Mouse (Mus musculus): ENCODE data around the gene Fam118a. TPM values are rescaled to one million over a fixed set of nuclear protein-coding genes. Genes with fewer than 3 reads are reported as not detected.
"Not testable (repeated sequence)": the region's sequence is repeated elsewhere in the genome, so short reads cannot be mapped to it uniquely, and the experiment has no call there.

Fam118a gene
- polyA plus RNA-seq, 1 experiment: 18.9 TPM

DNA sequence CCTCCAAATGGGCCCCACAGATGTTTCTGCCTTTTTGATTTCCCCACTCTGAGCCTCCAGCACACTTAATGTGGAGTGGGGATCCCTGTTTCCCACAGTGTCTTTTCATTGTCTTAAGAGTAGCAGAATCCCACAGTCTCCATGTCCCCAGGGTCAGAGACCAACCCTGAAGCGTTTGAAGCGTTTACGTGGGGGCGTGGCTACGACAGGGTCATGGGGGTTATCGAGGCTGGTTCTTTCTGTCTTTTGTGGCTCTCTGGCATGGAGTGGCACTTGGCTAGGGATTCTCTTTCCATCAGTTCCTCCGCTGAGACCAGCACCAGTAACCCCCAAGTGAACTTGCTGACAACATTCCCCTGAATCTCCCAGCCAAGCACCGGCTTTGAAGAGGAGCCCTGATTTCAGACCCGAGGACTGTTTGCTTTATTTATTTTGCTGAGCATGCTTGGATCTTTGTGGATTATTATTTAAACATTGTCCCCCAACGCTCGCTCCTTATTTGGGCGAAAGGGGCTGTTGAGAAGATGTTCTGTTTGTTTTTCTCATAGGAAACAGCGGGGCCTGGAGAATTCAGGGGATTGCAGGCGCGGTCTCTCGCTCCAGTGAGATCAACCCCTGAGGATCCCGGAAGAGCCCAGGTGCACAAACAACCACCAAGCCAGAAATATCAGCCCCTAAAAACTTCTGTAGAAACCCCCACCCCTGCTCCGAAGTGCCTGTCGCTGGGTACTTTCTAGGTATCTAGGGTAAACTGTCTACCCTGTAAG is 16.7 kb upstream of the Fam118a start:
- DNase-seq (ENCODE audit: extremely low spot score in 1 of 2, low spot score in 1 of 2): no peak

DNA sequence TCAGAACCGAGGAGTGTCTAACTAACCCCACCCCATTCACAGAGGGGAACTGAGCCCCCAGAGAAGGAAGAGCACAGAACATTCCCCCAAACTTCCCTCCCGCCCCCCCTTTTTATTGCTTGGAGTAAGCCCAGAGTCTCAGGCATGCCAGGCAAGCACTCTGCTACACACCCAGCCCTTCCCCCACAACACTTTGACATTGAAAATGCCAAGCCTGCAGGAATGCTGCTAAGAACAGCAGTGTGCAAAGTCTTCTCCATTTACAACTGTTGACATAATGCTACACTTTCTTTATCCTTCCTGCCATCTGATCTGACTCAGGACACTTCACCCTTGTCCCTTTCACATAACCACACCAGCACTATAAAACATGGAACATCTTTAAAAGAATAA is 16.1 kb upstream of the Fam118a start:
- no peak for DNase-seq (ENCODE audit: extremely low spot score in 1 of 2, low spot score in 1 of 2)

DNA sequence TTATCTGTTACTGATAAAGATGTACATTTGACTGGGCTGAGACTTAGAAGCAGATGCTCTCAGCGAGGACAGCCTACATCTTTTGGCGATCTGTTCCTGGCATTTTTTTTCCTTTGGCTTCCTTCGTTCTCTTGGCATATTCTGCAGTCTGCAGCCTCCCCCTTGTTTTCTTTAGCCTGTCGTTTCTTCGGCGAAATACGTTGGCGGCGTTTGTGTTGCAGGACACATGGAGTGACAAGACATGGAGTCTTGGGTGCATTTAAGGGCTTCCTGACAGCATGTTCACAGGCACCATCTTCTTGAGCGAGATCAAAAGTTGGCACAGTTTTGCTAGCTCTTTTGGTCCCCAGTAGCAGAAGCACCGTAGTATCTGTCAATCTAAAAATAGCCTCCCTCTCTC is 13.0 kb upstream of the Fam118a start:
- peak; percentile 75 to 81 for DNase-seq (ENCODE audit: extremely low spot score in 1 of 2, low spot score in 1 of 2)

DNA sequence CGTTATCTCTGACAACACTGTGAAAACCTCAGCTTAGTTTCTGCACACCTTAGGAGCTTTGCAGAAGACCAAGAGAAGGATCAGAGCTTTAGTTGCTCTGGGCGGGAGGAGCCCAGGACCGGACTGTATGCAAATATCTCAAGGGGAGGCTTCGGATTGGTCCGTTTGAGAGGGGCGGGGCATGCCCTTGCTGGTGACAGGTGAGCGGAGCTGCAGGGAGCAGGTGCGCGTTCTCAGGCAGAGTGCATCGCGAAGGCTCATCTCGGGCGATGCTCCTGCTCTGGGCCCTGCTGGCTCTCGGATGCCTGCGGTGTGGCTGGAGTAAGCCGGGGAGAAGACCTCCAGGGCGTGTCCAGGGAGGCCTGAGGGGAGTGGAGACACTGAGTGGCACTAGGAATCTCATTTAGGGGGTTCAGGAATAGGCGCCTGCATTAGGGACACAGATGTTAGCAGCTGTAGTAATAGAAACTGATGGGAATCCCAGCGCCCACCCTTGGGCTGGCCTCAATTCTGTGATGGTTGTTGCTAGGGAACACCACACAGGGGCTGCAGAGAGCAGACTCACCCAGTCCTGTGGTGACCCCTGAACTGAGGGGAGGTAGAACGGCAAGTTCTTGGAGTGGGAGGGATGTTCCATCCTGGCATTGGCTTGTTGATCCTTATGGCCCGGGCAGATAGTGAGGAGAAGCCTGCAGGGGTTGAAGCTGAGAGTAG is 11.6 kb upstream of the Fam118a start, which contains the start of gene Upk3a:
Upk3a (plus strand) TSS at position 191 of the 714 bp plus-strand sequence.
- no peak for DNase-seq (ENCODE audit: extremely low spot score in 1 of 2, low spot score in 1 of 2)

DNA sequence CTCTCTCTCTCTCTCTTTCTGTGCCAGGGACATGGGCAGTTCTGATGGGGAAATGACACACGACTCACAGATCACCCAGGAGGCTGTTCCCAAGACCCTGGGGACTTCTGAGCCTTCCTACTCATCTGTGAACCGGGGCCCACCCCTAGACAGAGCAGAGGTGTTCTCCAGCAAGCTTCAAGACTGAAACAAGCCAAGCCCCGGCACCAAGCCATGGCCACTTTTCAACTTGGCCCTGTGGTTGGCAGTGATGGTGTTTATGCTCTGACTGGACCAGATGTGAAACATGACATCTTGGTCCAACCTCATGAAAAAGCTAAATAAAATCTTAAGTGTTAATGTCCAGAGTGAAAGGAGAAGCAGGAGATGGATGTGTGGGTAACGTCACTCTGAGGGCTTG is 6.5 kb upstream of the Fam118a start:
- no peak for DNase-seq (ENCODE audit: extremely low spot score in 1 of 2, low spot score in 1 of 2)

DNA sequence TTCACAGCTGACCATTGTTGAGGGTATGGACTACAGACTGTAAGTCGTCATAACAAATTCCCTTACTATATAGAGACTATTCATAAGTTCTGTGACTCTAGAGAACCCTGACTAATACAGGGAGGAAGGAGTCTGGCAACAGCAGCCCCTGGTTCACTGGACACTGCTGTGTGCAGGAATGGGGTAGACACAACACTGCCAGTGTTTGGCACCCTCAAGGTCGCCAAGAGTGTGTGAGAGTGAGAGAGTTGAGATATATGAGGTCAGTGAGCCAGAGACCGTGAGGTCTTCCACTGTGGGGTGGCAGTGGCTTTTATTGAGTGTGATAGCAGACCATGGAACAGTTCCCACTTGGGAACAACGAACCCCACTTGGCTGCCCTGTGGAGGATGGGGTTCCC is 2.6 kb upstream of the Fam118a start:
- no peak for DNase-seq (ENCODE audit: extremely low spot score in 1 of 2, low spot score in 1 of 2)

DNA sequence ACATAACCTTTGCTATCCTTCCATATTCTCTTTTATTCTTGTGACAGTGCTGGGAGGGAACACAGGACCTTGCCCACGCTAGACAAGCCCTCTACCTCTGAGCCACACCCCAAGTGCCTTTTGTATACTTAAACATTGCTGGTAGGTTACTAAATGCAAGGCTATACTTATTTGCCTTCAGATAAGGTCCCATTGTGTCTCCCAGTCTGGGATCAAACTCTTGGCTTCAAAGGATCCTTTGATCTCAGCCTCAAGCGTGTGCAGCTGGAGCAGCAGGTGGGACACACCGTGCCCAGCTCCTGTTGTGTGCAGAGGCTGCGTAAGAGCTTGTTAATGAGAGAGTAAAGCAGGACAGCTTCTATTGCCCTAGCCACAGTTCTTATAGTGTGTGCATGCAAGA is 1.0 kb upstream of the Fam118a start:
- no peak for DNase-seq (ENCODE audit: extremely low spot score in 1 of 2, low spot score in 1 of 2)

DNA sequence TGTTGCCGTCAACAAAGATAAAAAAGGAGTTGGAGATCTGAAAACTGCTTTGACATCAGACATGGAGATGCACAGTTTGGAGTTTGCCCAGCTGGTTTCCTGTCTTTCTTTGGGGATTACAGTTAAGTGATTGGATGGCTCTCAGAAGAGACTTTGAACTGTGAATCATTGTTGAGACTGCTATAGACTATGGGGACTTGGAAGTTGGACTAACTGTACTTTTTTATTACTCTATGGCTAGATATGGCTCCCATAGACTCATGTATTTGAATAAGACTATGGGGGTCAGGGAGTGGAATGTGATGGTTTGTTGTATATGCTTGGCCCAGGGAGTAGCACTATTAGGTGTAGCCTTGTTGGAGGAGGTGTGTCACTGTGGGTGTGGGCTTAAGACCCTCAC is 1.9 kb downstream of the Fam118a start:
- not testable (repeated sequence) for DNase-seq (ENCODE audit: extremely low spot score in 1 of 2, low spot score in 1 of 2)

DNA sequence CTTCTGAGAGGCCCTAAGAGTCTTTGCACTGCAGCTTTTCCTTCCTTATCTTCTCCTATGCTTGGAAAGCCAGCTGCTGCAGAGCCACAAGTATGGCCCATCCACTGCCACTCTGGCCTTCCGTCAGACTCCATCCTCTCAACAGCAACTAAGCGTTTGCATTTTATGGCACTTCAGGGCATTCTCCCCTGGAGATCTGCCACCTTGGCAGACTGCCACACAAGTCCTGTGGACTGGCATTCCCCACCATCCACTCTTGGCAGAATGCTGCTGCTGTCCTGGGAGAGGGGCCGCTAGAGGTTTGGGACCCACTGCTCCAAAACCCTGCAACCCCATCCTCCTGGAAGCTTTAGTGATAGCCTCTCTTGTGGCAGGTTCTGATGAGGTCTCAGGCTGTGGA is 3.1 kb downstream of the Fam118a start:
- DNase-seq (ENCODE audit: extremely low spot score in 1 of 2, low spot score in 1 of 2): no peak

DNA sequence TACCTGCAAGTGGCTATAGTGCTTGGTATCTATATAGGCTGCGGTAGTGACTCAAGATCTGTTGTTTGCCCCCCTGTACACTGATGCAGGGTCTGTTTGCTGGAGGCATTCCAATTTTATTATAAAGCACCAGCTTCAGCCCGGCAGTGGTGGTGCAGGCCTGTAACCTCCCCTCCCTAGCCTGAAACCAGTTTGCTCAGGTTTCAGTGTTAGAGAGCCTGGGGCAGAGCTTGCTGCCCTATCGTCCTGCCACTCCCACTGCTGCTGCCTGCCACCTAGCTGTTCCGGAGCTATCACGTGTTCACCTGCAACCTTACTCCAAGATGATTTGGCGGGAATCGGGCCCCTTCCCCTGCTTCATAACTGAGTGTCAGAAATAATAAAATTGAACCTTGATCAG is 5.2 kb downstream of the Fam118a start:
- DNase-seq (ENCODE audit: extremely low spot score in 1 of 2, low spot score in 1 of 2): not testable (repeated sequence)

DNA sequence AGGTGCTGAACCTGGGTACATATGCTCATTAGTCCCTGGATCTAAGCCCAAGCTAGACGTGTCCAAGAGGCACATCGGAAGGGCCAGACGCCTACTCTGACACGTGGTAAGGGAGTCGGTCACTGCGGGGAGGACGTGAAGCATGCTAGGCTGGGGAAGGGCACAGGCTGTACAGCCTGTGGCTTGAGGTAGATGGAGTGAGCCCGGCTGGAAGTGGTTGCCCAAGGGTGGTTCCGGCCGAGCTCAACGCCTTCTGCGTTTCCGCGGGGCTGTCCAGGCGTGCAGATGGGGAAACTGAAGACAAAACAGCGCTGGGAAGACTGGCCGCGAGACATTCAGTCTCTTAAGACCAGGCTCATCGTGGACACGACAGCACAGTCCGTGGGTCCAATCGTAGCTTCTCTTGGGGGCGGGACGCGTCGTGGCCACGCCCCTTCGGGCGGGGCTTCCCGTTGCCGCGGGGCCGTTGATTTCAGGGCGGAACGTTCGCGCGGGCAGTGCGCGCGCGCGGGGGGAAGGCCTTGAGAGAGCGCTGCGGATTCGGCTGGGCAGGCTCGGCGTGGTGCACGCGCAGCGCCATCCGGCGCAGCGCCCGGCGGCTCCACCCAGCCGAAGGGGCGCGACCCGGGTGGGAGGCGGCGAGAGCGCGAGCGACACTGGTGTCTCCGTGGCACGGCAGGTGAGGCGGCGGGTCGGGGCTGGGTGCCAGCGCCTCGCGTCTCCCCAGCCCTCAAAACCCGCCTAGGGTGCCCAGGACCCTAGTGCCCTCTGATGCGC is 8.0 kb downstream of the Fam118a start:
- peak; percentile 93 to 97 for DNase-seq (ENCODE audit: extremely low spot score in 1 of 2, low spot score in 1 of 2)

DNA sequence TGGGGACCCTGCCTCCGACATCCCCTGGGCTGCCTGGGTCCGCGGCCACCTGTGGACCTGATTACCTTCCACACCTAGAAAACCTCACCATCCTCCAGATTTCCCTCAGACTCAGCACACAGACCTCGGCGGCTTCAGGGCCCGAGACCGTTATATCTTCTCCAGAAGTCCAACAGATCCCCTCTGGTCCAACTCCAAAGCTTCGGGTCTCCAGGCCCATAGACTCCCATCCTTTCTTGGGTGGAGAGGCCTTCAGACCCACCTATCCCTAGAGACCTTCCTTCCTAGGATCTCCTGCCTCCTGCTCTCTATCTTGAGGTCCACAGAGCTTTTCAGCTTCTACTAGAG is 8.6 kb downstream of the Fam118a start:
- DNase-seq (ENCODE audit: extremely low spot score in 1 of 2, low spot score in 1 of 2): no peak

DNA sequence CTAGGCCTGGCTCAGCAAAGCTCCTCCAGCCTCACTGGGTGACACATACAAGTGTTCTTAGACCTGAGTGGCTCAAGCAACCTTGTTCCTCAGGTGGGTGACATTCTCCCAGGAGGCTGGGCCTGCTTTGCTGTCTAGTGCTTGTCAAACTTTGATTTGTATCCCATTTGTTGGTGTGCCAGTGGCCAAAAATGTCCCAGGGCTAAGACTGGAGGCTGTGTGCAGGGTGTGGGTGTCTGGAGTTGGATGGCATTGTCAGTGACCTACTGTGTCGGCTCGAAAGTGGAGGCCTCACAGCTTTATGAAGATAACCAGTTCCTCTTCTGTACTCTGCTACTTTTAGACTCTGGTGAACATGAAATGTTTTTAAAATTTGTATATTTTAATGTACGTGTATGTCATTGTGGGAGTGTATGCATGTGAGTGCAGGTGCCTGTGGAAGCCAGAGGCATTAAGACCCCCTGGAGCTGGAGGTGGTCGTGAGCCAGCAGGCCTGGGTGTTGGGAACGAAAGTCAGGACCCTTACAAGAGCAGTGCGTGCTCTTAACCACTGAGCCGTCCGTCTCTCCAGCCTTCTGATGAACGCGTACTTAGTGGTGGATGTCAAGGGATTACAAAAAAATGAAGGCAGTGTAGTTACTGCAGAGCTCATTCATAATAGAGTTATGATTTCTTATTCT is 12.9 kb downstream of the Fam118a start:
- DNase-seq (ENCODE audit: extremely low spot score in 1 of 2, low spot score in 1 of 2): no peak

DNA sequence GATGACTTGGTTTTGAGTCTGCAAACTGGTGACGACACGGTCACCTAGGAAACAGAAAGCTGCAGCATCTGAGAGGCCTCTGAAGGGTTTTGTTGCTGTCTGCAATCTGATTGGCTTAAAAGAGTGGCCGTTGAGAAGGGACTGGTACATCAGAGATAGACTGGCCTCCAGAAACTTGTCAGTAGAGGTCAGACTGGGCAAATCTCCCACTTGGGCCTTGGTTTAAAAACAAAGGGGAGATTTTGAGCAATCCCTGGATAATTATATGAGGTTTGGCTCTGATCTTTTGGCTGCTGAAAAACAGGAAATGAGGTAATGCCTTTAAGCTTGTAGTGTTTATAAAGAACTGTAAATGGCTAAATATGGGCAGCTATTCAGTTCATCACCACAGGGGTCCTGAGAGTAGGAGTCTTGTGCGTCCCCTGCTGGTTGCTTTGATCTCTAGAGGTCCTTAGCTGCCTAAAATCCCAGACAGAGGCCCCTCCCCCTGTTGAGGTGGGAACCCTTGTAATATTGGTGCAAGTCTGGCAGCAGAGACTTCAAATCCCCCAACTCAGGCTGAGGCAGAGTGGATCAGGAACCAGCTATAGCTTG is 13.7 kb downstream of the Fam118a start:
- DNase-seq (ENCODE audit: extremely low spot score in 1 of 2, low spot score in 1 of 2): peak; percentile 79 to 85

DNA sequence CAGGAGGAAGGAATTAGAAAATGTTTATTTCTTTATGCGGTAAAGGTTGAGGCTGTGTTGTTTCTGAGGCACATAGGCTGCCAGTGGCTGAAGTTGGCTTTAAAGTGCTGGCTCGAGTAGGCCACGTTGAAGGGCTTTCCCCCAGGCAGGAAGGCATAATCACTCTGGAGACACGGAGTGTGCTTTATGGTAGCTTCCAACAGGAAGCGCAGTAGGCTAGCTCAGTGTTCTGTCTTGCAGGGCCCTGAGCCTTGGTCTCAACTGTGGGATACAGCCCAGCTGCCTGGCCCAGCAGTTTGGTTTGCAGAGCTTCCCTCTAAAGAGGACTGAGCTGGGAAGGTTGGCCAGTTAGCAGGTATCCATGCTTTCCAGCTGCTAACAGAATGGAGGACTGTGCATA is 14.4 kb downstream of the Fam118a start:
- DNase-seq (ENCODE audit: extremely low spot score in 1 of 2, low spot score in 1 of 2): no peak

DNA sequence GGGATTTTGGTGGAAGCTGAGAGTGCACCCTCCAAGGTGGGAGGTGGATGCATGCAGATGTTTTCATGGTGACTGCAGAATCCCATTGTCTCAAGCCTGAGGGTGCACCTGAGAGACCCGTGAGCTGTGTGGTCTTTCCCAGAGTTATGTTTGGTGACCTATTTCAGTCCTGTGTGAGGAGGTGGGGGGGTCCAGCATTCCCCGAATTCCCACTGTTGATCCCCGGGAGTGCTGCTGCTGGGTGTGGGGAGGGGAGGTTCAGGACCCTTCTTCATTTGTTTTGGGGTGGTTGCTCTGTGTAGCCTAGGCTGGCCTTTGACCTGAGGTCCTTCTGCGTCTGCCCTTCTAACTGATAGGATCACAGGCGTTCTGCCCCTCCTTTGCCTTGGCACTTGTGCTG is 15.0 kb downstream of the Fam118a start:
- DNase-seq (ENCODE audit: extremely low spot score in 1 of 2, low spot score in 1 of 2): no peak

DNA sequence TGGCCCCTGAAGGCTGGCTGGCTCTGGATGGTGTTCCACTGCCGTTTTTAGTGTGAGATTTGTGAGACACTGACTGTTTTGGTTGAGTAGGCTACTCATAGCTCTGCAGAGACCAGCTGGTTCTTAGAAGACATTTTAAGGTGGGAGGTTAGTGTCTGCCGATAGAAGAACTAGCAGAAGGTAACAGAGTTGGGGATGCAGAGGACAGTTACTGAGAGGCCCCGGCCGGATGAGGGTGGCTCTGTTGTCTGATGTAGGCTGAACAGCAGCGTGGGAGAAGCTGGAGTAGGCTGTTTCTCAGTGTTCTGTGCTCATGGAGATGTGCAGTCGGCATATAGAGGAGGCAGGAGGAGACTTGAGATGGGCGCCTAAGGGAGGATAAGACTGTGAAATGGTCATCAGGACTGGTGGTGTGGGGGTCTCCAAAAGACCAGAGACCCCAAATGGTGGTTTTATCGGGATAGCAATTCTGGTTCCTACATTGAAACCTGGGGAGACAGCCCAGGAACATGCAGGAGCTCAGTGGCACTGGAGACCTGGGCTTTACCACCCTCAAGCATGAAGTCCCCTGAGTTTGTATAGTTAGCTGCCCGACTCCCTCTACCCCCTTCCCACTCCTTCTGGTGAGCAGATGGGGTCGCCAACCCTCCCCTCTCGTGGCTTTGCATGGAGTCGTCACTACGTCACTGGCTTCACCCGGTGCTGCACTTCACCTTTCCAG is 17.6 kb downstream of the Fam118a start:
- peak in 1 of 2 experiments; percentile 59 for DNase-seq (ENCODE audit: extremely low spot score in 1 of 2, low spot score in 1 of 2)

DNA sequence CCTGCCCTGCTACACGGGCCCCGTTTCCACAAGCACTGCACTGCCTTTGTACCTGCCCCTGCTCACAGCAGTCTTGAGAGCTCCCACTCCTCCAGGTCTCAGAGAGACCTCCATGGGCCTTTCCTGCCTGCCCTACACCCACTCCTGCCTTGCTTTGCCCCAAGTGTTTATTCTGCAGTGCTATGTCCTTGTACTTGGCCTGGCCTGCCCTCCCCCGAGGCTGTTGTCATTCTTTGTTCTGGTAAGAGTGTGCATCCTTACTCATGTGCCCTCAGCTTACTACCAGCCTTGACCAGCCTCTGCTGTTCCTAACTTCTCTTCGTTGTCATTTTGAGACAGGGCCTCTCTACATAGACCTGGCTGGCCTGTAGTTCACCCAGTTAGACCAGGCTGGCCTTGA is 19.1 kb downstream of the Fam118a start:
- DNase-seq (ENCODE audit: extremely low spot score in 1 of 2, low spot score in 1 of 2): no peak

DNA sequence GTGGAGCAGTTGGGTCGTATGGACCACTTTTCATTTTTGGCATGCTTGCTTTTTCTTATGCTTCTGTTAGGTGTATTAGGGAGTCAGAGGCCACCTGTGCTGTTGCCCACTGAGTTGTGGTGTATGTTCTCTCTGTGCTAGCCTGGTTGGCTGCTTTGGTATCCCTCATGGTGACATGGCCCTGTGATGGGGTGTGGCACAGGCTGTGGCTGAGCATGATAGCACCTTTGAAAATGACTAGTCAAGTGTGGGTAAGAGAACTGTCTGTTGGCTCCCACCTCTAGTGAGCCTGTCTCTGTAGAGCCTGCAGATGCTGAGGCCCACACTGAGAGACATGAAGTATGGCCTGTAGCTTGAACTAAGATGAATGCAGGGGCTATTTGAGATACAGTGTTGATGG is 21.0 kb downstream of the Fam118a start:
- no peak for DNase-seq (ENCODE audit: extremely low spot score in 1 of 2, low spot score in 1 of 2)

DNA sequence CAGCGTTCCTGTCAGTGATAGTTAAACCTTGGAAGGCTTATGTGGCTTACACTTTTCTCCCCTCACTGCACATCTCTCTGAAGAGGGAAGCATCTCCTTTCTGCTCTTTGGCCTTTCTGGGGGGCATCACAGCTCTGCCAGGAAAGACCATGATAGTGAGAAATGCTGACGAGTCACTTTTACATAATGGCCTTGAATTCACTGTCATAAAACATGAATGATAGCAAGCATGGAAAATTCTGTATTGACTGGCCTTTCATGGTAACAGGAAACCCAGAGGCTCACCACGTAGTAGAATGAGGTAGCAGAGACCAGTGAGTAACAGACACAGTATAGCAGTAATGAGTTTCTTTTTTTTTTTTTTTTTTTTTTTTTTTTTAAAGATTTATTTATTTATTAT is 25.4 kb downstream of the Fam118a start:
- DNase-seq (ENCODE audit: extremely low spot score in 1 of 2, low spot score in 1 of 2): no peak

Measured in frontal cortex, adult 2 months (tissue).